Mouse (Mus musculus): ENCODE measurements at regions not wholly inside any gene's neighbourhood (a gene's known extent, or its start where the extent isn't known, plus 50 kb on each side); places are given as distances from the start of the nearest gene placed in this dataset.

DNA sequence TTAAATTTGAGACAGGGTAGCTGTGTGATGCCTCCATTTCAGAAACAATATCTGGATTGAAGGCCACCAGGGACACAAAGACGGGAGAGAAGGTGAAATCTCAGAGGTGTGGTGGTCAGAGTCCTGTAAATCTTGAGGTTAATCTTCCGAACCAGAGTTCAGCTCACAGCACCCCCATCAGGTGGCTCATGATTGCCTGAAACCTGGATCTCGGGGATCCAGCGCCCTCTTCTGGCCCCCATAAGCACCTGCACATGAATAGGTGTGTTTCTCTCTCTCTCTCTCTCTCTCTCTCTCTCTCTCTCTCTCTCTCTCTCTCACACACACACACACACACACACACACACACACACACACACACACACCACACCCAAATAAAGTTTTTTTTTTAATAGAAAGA lies 111.8 kb downstream of the Erv3 start:
- no peak overlapping the region for H3K4me2 ChIP-seq (ENCODE audit: low read depth, low read length)
- no peaks in the 10 kb centered on the region for H3K36me3 ChIP-seq (ENCODE audit: control insufficient read depth, insufficient read depth)
- no peak for ATAC-seq (replicated peaks; ENCODE audit: extremely low read depth, insufficient read depth, low FRiP score)
- no peak overlapping the region for H3K4me3 ChIP-seq (ENCODE audit: low read length)
- H3K27ac ChIP-seq (ENCODE audit: low read length) = no peak overlapping the region
- no peaks in the 10 kb centered on the region for H3K27me3 ChIP-seq (ENCODE audit: control insufficient read depth, insufficient read depth, low read length)
- peaks cover 11% of the 10 kb centered on the region for H3K4me1 ChIP-seq (ENCODE audit: control insufficient read depth, insufficient read depth, low read length)
- H3K9me3 ChIP-seq (replicated peaks; ENCODE audit: control insufficient read depth, low read length) = no peaks in the 10 kb centered on the region
- 75% methylated on average over 4 of the region's 4 CpGs for WGBS
- H3K9ac ChIP-seq (ENCODE audit: low read length) = no peak overlapping the region

DNA sequence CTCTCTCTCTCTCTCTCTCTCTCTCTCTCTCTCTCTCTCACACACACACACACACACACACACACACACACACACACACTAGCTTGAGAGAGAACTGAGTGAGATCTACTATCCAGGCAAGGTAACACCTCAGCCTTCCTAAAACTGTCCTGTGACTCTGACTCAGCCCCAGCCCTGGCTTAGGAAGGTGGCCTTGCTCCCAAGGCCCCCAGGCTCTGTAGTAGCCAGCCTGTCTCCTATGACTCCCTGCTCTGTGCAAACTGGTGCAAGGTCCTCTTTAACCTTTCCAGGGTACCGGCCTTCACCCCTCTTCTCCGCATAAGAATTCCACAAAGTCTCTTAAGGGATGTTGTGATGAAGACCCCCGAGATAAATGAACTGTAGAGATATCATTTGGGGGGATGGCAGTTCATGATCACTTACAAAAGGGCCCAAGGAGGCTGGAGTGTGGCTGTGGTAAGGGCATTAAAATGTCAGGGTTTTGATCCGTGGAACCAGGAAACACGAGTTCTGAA lies 114.1 kb downstream of the Erv3 start:
- 86% methylated on average over 5 of the region's 5 CpGs for WGBS
- ATAC-seq (replicated peaks; ENCODE audit: extremely low read depth, insufficient read depth, low FRiP score) = no peak
- Histone ChIP-seq H3K9ac (ENCODE audit: low read length) (no peak overlapping the region), H3K4me3 (ENCODE audit: low read length) (no peak overlapping the region), H3K36me3 (ENCODE audit: control insufficient read depth, insufficient read depth) (no peaks in the 10 kb centered on the region), H3K9me3 (replicated peaks; ENCODE audit: control insufficient read depth, low read length) (no peaks in the 10 kb centered on the region), H3K4me1 (ENCODE audit: control insufficient read depth, insufficient read depth, low read length) (peaks cover 10% of the 10 kb centered on the region), H3K4me2 (ENCODE audit: low read depth, low read length) (no peak overlapping the region), H3K27ac (ENCODE audit: low read length) (no peak overlapping the region), H3K27me3 (ENCODE audit: control insufficient read depth, insufficient read depth, low read length) (no peaks in the 10 kb centered on the region)

DNA sequence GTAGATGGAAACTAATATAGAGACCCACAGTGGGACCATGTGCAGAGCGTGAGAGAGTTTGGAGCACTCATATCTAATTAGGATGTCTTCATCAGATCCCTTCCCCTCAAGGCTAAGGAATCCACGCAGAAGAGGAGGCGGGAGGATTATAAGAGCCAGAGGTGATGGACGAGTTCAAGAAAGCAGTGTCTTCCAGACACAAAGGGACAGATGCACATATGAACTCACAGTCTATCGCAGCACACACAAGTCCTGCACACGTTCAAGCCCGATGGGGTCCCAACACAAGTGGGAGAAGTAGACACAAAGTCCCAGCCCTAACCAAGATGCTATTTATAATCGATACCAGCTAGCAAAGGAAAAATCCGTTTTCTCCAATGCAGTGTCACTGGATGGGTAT lies 114.6 kb downstream of the Erv3 start:
- Histone ChIP-seq H3K36me3 (ENCODE audit: control insufficient read depth, insufficient read depth) (no peaks in the 10 kb centered on the region), H3K27me3 (ENCODE audit: control insufficient read depth, insufficient read depth, low read length) (no peaks in the 10 kb centered on the region), H3K27ac (ENCODE audit: low read length) (no peak overlapping the region), H3K4me3 (ENCODE audit: low read length) (no peak overlapping the region), H3K4me1 (ENCODE audit: control insufficient read depth, insufficient read depth, low read length) (peaks cover 8% of the 10 kb centered on the region), H3K9ac (ENCODE audit: low read length) (no peak overlapping the region), H3K9me3 (replicated peaks; ENCODE audit: control insufficient read depth, low read length) (no peaks in the 10 kb centered on the region), H3K4me2 (ENCODE audit: low read depth, low read length) (no peak overlapping the region)
- ATAC-seq (replicated peaks; ENCODE audit: extremely low read depth, insufficient read depth, low FRiP score) = no peak
- WGBS = 80% methylated on average over 9 of the region's 9 CpGs

DNA sequence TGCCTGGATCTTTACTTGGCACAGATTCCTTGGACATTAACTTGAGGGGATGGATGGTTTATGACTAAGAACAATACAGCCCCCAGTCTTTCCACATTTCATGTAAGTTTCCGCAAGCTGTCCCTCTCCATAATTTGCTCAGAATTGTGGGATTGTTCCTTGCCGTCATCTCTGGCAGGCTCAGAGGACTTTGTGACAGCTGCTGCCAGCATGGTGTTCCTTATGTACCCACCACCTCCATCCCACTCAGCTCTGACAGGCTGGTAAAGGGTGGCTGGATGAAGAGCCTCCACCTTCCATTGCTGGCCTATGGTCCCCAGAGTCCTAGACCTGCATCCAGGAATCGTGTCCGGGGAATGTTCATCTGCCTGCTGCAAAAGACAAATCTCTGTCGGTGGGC lies 119.1 kb downstream of the Erv3 start:
- no peaks in the 10 kb centered on the region for H3K9me3 ChIP-seq (replicated peaks; ENCODE audit: control insufficient read depth, low read length)
- no peak overlapping the region for H3K4me2 ChIP-seq (ENCODE audit: low read depth, low read length)
- H3K27me3 ChIP-seq (ENCODE audit: control insufficient read depth, insufficient read depth, low read length) = no peaks in the 10 kb centered on the region
- H3K4me1 ChIP-seq (ENCODE audit: control insufficient read depth, insufficient read depth, low read length) = no peaks in the 10 kb centered on the region
- H3K4me3 ChIP-seq (ENCODE audit: low read length) = no peak overlapping the region
- no peak for ATAC-seq (replicated peaks; ENCODE audit: extremely low read depth, insufficient read depth, low FRiP score)
- no peak overlapping the region for H3K9ac ChIP-seq (ENCODE audit: low read length)
- WGBS = 79% methylated on average over 5 of the region's 5 CpGs
- no peaks in the 10 kb centered on the region for H3K36me3 ChIP-seq (ENCODE audit: control insufficient read depth, insufficient read depth)
- H3K27ac ChIP-seq (ENCODE audit: low read length) = no peak overlapping the region

DNA sequence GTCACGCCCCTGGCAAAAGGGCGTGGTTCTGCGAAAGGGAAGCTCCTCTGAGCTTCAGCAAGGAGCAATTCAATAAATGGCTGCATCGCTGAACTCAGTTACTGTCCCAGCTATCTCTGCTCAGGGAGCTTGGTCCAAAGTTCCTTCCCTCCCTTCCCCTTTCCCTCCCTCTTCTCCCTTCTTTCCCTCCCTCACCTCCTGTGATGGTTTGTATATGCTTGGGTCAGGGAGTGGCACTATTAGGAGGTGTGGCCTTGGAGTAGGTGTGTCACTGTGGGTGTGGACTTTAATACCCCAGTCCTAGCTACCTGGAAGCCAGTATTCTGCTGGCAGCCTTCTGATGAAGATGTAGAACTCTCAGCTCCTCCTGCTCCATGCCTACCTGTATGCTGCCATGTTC lies 120.5 kb downstream of the Erv3 start:
- Histone ChIP-seq H3K4me3 (ENCODE audit: low read length) (no peak overlapping the region), H3K36me3 (ENCODE audit: control insufficient read depth, insufficient read depth) (no peaks in the 10 kb centered on the region), H3K4me1 (ENCODE audit: control insufficient read depth, insufficient read depth, low read length) (no peaks in the 10 kb centered on the region), H3K9me3 (replicated peaks; ENCODE audit: control insufficient read depth, low read length) (no peaks in the 10 kb centered on the region), H3K4me2 (ENCODE audit: low read depth, low read length) (no peak overlapping the region), H3K9ac (ENCODE audit: low read length) (no peak overlapping the region), H3K27ac (ENCODE audit: low read length) (no peak overlapping the region), H3K27me3 (ENCODE audit: control insufficient read depth, insufficient read depth, low read length) (no peaks in the 10 kb centered on the region)
- 81% methylated on average over 4 of the region's 4 CpGs for WGBS
- no peak for ATAC-seq (replicated peaks; ENCODE audit: extremely low read depth, insufficient read depth, low FRiP score)

DNA sequence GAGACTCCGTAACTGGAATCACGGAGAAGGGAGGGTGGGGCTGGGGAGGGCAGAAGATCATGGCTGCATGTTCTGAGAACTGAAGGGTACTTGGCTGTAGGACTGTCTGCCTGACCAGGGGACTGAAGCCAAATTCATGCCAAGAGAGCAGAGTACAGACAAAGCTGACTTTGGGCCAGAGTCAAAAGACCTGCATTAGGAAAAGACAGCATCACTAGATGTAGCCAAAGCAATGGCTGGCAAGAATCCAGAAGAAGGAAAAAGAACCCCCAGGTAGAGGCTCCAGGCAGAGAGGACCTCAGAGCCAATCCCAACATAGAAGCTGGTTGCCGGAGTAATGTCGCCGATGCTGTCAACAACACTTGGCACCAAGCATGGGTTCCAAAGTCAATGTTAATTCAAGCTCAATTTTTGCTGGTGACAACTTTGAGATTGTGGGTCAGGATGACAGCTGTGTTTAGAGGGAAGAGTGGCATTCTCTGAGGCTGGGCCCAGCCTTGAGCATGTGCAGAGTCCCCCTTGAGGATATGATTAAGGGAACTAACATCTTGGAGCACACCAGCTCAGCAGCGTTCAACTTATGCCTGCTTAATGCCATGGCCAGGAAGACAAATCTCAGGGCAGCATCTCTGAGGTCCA lies 124.7 kb downstream of the Erv3 start:
- no peak overlapping the region for H3K4me2 ChIP-seq (ENCODE audit: low read depth, low read length)
- H3K36me3 ChIP-seq (ENCODE audit: control insufficient read depth, insufficient read depth) = no peaks in the 10 kb centered on the region
- no peaks in the 10 kb centered on the region for H3K27me3 ChIP-seq (ENCODE audit: control insufficient read depth, insufficient read depth, low read length)
- H3K27ac ChIP-seq (ENCODE audit: low read length) = no peak overlapping the region
- no peaks in the 10 kb centered on the region for H3K9me3 ChIP-seq (replicated peaks; ENCODE audit: control insufficient read depth, low read length)
- 67% methylated on average over 6 of the region's 6 CpGs for WGBS
- no peak overlapping the region for H3K9ac ChIP-seq (ENCODE audit: low read length)
- no peaks in the 10 kb centered on the region for H3K4me1 ChIP-seq (ENCODE audit: control insufficient read depth, insufficient read depth, low read length)
- no peak; the same call in 1 of the 2 replicates for ATAC-seq (replicated peaks; ENCODE audit: extremely low read depth, insufficient read depth, low FRiP score)
- H3K4me3 ChIP-seq (ENCODE audit: low read length) = no peak overlapping the region

DNA sequence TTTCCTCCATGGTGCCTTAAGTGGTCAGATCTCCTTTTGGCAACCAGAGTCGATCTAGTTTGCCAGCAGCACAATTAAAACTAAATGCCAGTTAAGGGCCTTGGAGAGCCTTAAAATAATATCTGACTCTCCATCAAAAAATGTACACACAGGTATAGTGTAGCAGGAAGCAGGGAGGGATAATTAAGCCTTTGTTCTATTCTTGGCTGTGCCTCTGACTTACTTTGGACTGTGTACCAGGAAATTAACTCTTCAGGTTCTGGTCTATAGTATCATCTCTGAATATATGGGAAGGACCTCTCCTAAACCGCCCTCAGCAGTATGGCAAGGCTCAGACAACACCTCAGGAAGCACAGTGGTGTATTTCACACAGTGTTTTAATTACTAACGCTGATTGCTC lies 133.0 kb downstream of the Erv3 start:
- no peaks in the 10 kb centered on the region for H3K4me1 ChIP-seq (ENCODE audit: control insufficient read depth, insufficient read depth, low read length)
- 0 out of 2 replicates have a peak, but pooled peaks cover 2% of the 10 kb centered on the region for H3K36me3 ChIP-seq (ENCODE audit: control insufficient read depth, insufficient read depth)
- H3K9ac ChIP-seq (ENCODE audit: low read length) = no peak overlapping the region
- no peak for ATAC-seq (replicated peaks; ENCODE audit: extremely low read depth, insufficient read depth, low FRiP score)
- WGBS = 71% methylated on average over 3 of the region's 3 CpGs
- H3K27me3 ChIP-seq (ENCODE audit: control insufficient read depth, insufficient read depth, low read length) = no peaks in the 10 kb centered on the region
- no peak overlapping the region for H3K27ac ChIP-seq (ENCODE audit: low read length)
- H3K4me3 ChIP-seq (ENCODE audit: low read length) = no peak overlapping the region
- no peak overlapping the region for H3K4me2 ChIP-seq (ENCODE audit: low read depth, low read length)
- H3K9me3 ChIP-seq (replicated peaks; ENCODE audit: control insufficient read depth, low read length) = peaks cover 18% of the 10 kb centered on the region

DNA sequence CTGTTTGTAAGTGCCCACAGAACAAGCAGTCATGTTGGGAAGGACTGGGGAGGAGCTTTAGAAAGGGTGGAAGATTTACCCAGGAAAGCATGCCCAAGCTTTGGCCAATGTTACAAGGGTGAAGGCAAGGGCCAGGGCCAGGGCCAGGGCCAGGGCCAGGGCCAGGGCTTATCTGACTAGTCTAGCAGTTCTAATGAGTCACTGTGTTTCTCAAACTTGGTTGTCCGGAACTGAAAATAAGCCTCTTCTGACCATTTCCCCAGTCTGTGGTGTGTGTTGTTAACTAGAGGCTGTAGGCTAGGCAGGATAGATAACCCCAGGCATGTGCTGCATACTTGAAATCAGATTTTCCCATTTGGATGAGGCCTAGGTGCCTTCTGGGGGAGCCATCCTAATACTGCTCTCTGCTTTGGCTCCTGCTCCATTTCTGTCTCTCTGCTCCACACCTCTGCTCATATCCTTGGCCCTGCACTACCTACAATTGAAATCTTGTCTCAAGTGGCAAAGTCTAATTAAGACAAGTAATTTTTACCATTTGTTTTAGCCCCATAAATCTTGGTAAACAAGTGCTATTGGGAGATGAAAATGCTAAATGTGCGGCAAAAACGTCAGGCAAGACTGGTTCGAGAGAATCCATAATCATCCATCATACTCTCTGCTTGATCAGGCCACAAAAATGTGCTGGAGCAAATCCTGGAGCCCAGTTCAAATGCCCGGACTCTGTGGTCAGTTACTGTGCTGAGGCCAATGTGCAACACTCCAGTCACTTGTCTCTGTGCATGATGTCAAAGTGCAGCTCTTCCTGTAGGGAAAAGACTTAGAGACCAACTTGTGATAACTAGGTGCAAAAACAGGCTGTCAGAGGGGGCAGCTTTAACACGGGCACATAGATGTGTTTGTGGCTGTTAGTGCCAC lies 137.7 kb downstream of the Erv3 start:
- Histone ChIP-seq H3K4me3 (ENCODE audit: low read length) (no peak overlapping the region), H3K27me3 (ENCODE audit: control insufficient read depth, insufficient read depth, low read length) (no peaks in the 10 kb centered on the region), H3K36me3 (ENCODE audit: control insufficient read depth, insufficient read depth) (0 out of 2 replicates have a peak, but pooled peaks cover 2% of the 10 kb centered on the region)

DNA sequence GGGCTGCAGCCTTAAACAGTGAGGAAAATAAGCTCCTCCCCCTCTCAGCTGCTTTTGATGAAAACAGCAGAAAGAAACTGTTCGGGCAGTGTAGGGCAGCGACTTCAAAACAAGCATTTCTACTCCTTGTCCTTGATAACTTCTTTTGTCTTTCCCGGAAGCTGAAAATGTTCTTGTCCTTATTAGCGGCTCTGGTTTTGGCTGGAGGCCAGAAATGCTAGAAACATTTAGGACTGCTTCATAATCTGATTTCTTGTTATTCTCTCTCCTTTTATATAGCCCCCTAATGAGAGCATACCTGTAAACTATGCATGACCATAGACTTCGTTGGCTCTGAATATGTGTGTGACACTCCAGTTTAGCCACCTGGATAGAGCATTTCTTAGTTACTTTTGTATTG lies 142.0 kb downstream of the Erv3 start:
- Histone ChIP-seq H3K4me2 (ENCODE audit: low read depth, low read length) (no peak overlapping the region), H3K9me3 (replicated peaks; ENCODE audit: control insufficient read depth, low read length) (no peaks in the 10 kb centered on the region), H3K27me3 (ENCODE audit: control insufficient read depth, insufficient read depth, low read length) (no peaks in the 10 kb centered on the region), H3K36me3 (ENCODE audit: control insufficient read depth, insufficient read depth) (no peaks in the 10 kb centered on the region), H3K27ac (ENCODE audit: low read length) (no peak overlapping the region), H3K9ac (ENCODE audit: low read length) (no peak overlapping the region), H3K4me3 (ENCODE audit: low read length) (no peak overlapping the region), H3K4me1 (ENCODE audit: control insufficient read depth, insufficient read depth, low read length) (no peaks in the 10 kb centered on the region)
- no peak for ATAC-seq (replicated peaks; ENCODE audit: extremely low read depth, insufficient read depth, low FRiP score)
- WGBS = 54% methylated on average over 5 of the region's 5 CpGs

More for the DNA sequence above, 137.7 kb downstream of the Erv3 start:
- Histone ChIP-seq H3K9me3 (replicated peaks; ENCODE audit: control insufficient read depth, low read length) (peaks cover 18% of the 10 kb centered on the region), H3K4me2 (ENCODE audit: low read depth, low read length) (no peak overlapping the region), H3K27ac (ENCODE audit: low read length) (no peak overlapping the region), H3K9ac (ENCODE audit: low read length) (no peak overlapping the region), H3K4me1 (ENCODE audit: control insufficient read depth, insufficient read depth, low read length) (no peaks in the 10 kb centered on the region)
- WGBS = 82% methylated on average over 6 of the region's 6 CpGs
- ATAC-seq (replicated peaks; ENCODE audit: extremely low read depth, insufficient read depth, low FRiP score) = no peak
